Mouse (Mus musculus) hindbrain, embryonic 12.5 days (tissue): ENCODE measurements at regions not wholly inside any gene's neighbourhood (a gene's known extent, or its start where the extent isn't known, plus 50 kb on each side); places are given as distances from the start of the nearest gene placed in this dataset.
"Not testable (repeated sequence)": the region's sequence is repeated elsewhere in the genome, so short reads cannot be mapped to it uniquely, and the experiment has no call there.

ENCODE experiments used
- ATAC-seq: fragments of 200-750 bp; cut with Nextera tagmentation; 2 replicates; pipeline ENCODE4 v1.8.0; 2017; ENCODE audit warnings: moderate TSS enrichment; ENCODE audit not compliant: low FRiP score
- H3K27ac ChIP-seq: fragments of 300-500 bp; sonication (generic); 2 replicates; pipeline ENCODE4 v1.5.1; 2016; ENCODE audit warnings: mild to moderate bottlenecking
- H3K27me3 ChIP-seq: fragments of 300-500 bp; sonication (generic); 2 replicates; pipeline ENCODE4 v1.6.1; 2016; ENCODE audit warnings: mild to moderate bottlenecking
- H3K36me3 ChIP-seq: fragments of 300-500 bp; sonication (generic); 2 replicates; pipeline ENCODE4 v1.6.1; 2016; ENCODE audit warnings: mild to moderate bottlenecking
- H3K4me1 ChIP-seq: fragments of 300-500 bp; sonication (generic); 2 replicates; pipeline ENCODE4 v1.6.1; 2016
- H3K4me2 ChIP-seq: fragments of 300-500 bp; sonication (generic); replicated peaks from 2 replicates; pipeline ENCODE4 v1.6.1; 2016; ENCODE audit warnings: mild to moderate bottlenecking
- H3K4me3 ChIP-seq: fragments of 300-500 bp; sonication (generic); 2 replicates; pipeline ENCODE4 v1.5.1; 2016; ENCODE audit warnings: mild to moderate bottlenecking
- H3K9ac ChIP-seq: fragments of 300-500 bp; sonication (generic); 2 replicates; pipeline ENCODE4 v1.6.1; 2016; ENCODE audit warnings: mild to moderate bottlenecking, moderate library complexity
- H3K9me3 ChIP-seq: fragments of 300-500 bp; sonication (generic); replicated peaks from 2 replicates; pipeline ENCODE4 v1.6.1; 2016; ENCODE audit warnings: mild to moderate bottlenecking
- WGBS: fragments of 180-500 bp; shearing (Covaris S2); methylation state at CpG from one replicate; pipeline ENCODE4 v1.1.7; 2016; 5-methylcytosine and 5-hydroxymethylcytosine counted together

GRCm38 (mm10) chr11:41261254-41261653 lies 506.1 kb upstream of the Ccng1 start:
- H3K4me2 ChIP-seq, result no peak overlapping the region
- H3K4me1 ChIP-seq, result no peaks in the 10 kb centered on the region
- ATAC-seq, result no peak
- no peak overlapping the region for H3K4me3 ChIP-seq
- no peak overlapping the region for H3K27ac ChIP-seq
- no peaks in the 10 kb centered on the region for H3K36me3 ChIP-seq
- no peak overlapping the region for H3K9ac ChIP-seq
- 85% methylated on average over 4 of the region's 4 CpGs for WGBS
- no peaks in the 10 kb centered on the region for H3K27me3 ChIP-seq
- no peaks in the 10 kb centered on the region for H3K9me3 ChIP-seq

DNA sequence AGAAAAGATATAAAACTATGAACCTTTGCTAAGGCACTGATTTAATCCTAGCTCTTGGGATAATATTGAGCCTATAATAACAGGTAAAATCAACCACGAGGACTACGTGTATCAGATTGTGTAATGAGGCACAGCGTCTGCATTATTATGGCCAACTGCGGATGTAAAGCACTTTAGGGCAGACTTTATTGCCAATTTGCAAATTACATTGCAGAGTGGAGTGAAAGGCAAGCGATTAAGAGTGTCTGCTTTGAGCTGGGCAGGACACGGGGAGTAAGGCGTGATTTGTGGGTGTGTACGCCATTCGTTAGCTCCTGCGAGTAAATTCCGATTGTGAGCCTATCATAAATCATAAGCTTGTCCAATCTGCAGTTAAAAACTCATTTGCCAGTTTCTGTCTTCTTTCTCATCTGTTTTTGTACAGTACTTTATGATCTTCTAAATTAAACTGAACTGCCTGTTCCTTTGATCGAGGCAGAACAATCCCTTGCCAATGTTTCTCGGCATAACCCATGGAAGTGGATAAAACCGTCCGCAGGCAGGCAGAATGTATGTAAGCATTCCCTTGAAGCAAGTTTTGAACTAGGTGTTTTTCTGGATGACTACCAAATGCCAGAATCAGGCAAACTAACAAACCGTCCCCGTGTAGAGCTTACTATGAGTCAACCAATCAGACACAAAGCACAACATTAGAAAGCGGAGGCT lies 505.0 kb upstream of the Ccng1 start:
- no peaks in the 10 kb centered on the region for H3K4me1 ChIP-seq
- H3K27ac ChIP-seq, result no peak overlapping the region
- H3K4me3 ChIP-seq, result no peak overlapping the region
- ATAC-seq, result no peak
- H3K27me3 ChIP-seq, result no peaks in the 10 kb centered on the region
- 87% methylated on average over 18 of the region's 18 CpGs for WGBS
- H3K9me3 ChIP-seq, result no peaks in the 10 kb centered on the region
- no peaks in the 10 kb centered on the region for H3K36me3 ChIP-seq
- H3K9ac ChIP-seq, result no peak overlapping the region
- no peak overlapping the region for H3K4me2 ChIP-seq

GRCm38 (mm10) chr11:41214501-41214900 lies 459.4 kb upstream of the Ccng1 start:
- H3K36me3 ChIP-seq, H3K27me3 ChIP-seq, H3K9me3 ChIP-seq, H3K4me3 ChIP-seq, H3K27ac ChIP-seq, H3K9ac ChIP-seq, ATAC-seq, H3K4me2 ChIP-seq, H3K4me1 ChIP-seq: not testable (repeated sequence)
- 44% methylated on average over 3 of the region's 3 CpGs for WGBS

GRCm38 (mm10) chr11:41202228-41202627 lies 447.1 kb upstream of the Ccng1 start:
- H3K27me3 ChIP-seq, result no peaks in the 10 kb centered on the region
- H3K4me1 ChIP-seq, result no peaks in the 10 kb centered on the region
- no peaks in the 10 kb centered on the region for H3K9me3 ChIP-seq
- no peak overlapping the region for H3K4me3 ChIP-seq
- no peak overlapping the region for H3K9ac ChIP-seq
- no peaks in the 10 kb centered on the region for H3K36me3 ChIP-seq
- no peak overlapping the region for H3K4me2 ChIP-seq
- WGBS, result 97% methylated on average over 1 of the region's 1 CpGs
- H3K27ac ChIP-seq, result no peak overlapping the region
- ATAC-seq, result no peak

DNA sequence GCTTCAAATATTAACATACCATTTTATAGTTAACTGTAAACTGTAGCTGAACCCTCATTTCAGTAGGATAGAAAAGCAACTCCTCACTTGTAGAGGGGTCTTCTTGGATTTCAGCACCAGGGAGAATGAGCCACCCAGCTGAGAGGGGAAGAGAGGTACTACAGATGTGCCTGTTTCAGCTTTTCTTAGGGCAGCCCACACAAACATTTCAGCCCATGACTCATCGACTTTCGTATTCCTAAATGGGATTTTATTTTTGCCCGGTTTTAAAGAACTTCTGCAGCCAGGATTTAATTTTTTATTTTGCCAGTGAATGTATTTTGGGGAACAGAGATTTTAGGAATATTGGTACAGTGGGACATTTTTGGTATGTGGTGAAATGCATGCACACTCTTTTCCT lies 438.9 kb upstream of the Ccng1 start:
- Histone ChIP-seq H3K4me3 (no peak overlapping the region), H3K36me3 (no peaks in the 10 kb centered on the region), H3K9ac (no peak overlapping the region), H3K4me2 (no peak overlapping the region), H3K9me3 (no peaks in the 10 kb centered on the region), H3K4me1 (no peaks in the 10 kb centered on the region), H3K27me3 (no peaks in the 10 kb centered on the region), H3K27ac (no peak overlapping the region)
- 76% methylated on average over 3 of the region's 3 CpGs for WGBS
- no peak for ATAC-seq

GRCm38 (mm10) chr11:41160492-41161175 lies 405.5 kb upstream of the Ccng1 start:
- H3K36me3 ChIP-seq, result no peaks in the 10 kb centered on the region
- no peak overlapping the region for H3K4me3 ChIP-seq
- WGBS, result 31% methylated on average over 2 of the region's 2 CpGs
- H3K9me3 ChIP-seq, result no peaks in the 10 kb centered on the region
- no peak overlapping the region for H3K9ac ChIP-seq
- ATAC-seq, result peak; percentile 85
- H3K4me2 ChIP-seq, result no peak overlapping the region
- peak overlapping the region; percentile 40; the same call in 1 of the 2 replicates for H3K27ac ChIP-seq
- no peaks in the 10 kb centered on the region for H3K27me3 ChIP-seq
- H3K4me1 ChIP-seq, result peaks cover 6% of the 10 kb centered on the region; the same call in 1 of the 2 replicates

DNA sequence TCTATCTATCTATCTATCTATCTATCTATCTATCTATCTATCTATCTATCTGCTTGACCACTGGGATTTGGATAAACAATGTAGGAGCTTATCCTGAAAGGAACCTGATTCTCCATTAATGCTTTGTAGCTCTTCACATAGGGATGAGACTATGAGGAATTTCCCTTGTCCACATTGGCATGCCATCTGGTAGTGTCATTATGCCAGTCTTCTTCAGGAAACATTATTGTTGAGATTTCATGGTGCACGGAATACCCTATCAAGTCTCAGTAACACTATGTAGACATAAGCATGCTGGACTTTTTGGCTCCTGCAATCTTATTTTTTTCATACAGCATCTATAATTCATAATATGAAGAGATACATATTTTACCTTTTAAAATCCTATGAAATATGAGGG lies 404.8 kb upstream of the Ccng1 start:
- WGBS, result 66% methylated on average over 1 of the region's 1 CpGs
- no peaks in the 10 kb centered on the region for H3K36me3 ChIP-seq
- H3K4me2 ChIP-seq, result no peak overlapping the region
- peaks cover 6% of the 10 kb centered on the region; the same call in 1 of the 2 replicates for H3K4me1 ChIP-seq
- no peak overlapping the region for H3K9ac ChIP-seq
- ATAC-seq, result no peak
- no peaks in the 10 kb centered on the region for H3K9me3 ChIP-seq
- no peak overlapping the region for H3K4me3 ChIP-seq
- no peak overlapping the region for H3K27ac ChIP-seq
- no peaks in the 10 kb centered on the region for H3K27me3 ChIP-seq

GRCm38 (mm10) chr11:41158761-41159596 lies 403.9 kb upstream of the Ccng1 start:
- 76% methylated on average over 4 of the region's 4 CpGs for WGBS
- no peak overlapping the region for H3K9ac ChIP-seq
- ATAC-seq, result no peak
- H3K9me3 ChIP-seq, result no peaks in the 10 kb centered on the region
- H3K4me3 ChIP-seq, result no peak overlapping the region
- H3K27ac ChIP-seq, result no peak overlapping the region
- no peaks in the 10 kb centered on the region for H3K36me3 ChIP-seq
- no peak overlapping the region for H3K4me2 ChIP-seq
- H3K4me1 ChIP-seq, result peaks cover 6% of the 10 kb centered on the region; the same call in 1 of the 2 replicates
- H3K27me3 ChIP-seq, result no peaks in the 10 kb centered on the region

- 96% methylated on average over 11 of the region's 11 CpGs for WGBS
- H3K27ac ChIP-seq, result no peak overlapping the region
Observed at GRCm38 (mm10) chr11:41157321-41157720, 402.2 kb upstream of the Ccng1 start.

More at GRCm38 (mm10) chr11:41157321-41157720, 402.2 kb upstream of the Ccng1 start:
- no peak overlapping the region for H3K4me2 ChIP-seq
- no peak for ATAC-seq
- H3K4me3 ChIP-seq, result no peak overlapping the region
- no peak overlapping the region for H3K9ac ChIP-seq
- H3K9me3 ChIP-seq, result no peaks in the 10 kb centered on the region
- H3K27me3 ChIP-seq, result no peaks in the 10 kb centered on the region
- H3K36me3 ChIP-seq, result no peaks in the 10 kb centered on the region
- H3K4me1 ChIP-seq, result peaks cover 6% of the 10 kb centered on the region; the same call in 1 of the 2 replicates
